Mouse (Mus musculus) limb, embryonic 13.5 days (tissue): ENCODE data around the gene Galntl6. TPM values are rescaled to one million over a fixed set of nuclear protein-coding genes. Genes with fewer than 3 reads are reported as not detected.

Source experiments
- ATAC-seq: fragments of 200-750 bp; cut with Nextera tagmentation; 2 replicates; pipeline ENCODE4 v1.8.0; 2017; ENCODE audit warnings: low read depth, moderate number of reproducible peaks, moderate TSS enrichment; ENCODE audit not compliant: low FRiP score
- H3K27ac ChIP-seq: fragments of 300-500 bp; sonication (generic); 2 replicates; pipeline ENCODE4 v1.5.1; 2015; ENCODE audit warnings: inconsistent platforms, mild to moderate bottlenecking, moderate library complexity
- H3K27me3 ChIP-seq: fragments of 300-500 bp; sonication (generic); 2 replicates; pipeline ENCODE4 v1.6.1; 2015; ENCODE audit warnings: mild to moderate bottlenecking, inconsistent platforms
- H3K36me3 ChIP-seq: fragments of 300-500 bp; sonication (generic); 2 replicates; pipeline ENCODE4 v1.6.1; 2015; ENCODE audit warnings: inconsistent platforms, mild to moderate bottlenecking, moderate library complexity
- H3K4me1 ChIP-seq: fragments of 300-500 bp; sonication (generic); 2 replicates; pipeline ENCODE4 v1.6.1; 2015; ENCODE audit warnings: inconsistent platforms
- H3K4me2 ChIP-seq: fragments of 300-500 bp; sonication (generic); replicated peaks from 2 replicates; pipeline ENCODE4 v1.6.1; 2015; ENCODE audit warnings: inconsistent platforms, mild to moderate bottlenecking, moderate library complexity
- H3K4me3 ChIP-seq: fragments of 300-500 bp; sonication (generic); 2 replicates; pipeline ENCODE4 v1.5.1; 2015; ENCODE audit warnings: moderate library complexity, mild to moderate bottlenecking, inconsistent platforms
- H3K9ac ChIP-seq: fragments of 300-500 bp; sonication (generic); 2 replicates; pipeline ENCODE4 v1.6.1; 2015; ENCODE audit warnings: mild to moderate bottlenecking, inconsistent platforms
- H3K9me3 ChIP-seq: fragments of 300-500 bp; sonication (generic); 2 replicates; pipeline ENCODE4 v1.6.1; 2016; ENCODE audit warnings: inconsistent platforms
- WGBS: fragments of 180-500 bp; shearing (Covaris S2); methylation state at CpG from one replicate; pipeline ENCODE4 v1.1.7; 2015; 5-methylcytosine and 5-hydroxymethylcytosine counted together
- polyA plus RNA-seq: library from polyadenylated mRNA; unstranded; fragments of >200 nt; fragmentation: Nextera tagmentation; extraction: Ambion mirVana; gene quantifications from 2 replicates; pipeline ENCODE4 v1.2.1, GENCODE M21; 2015

Galntl6 gene
- polyA plus RNA-seq, 1 experiment from 2014 or later, result 1.5 TPM

DNA sequence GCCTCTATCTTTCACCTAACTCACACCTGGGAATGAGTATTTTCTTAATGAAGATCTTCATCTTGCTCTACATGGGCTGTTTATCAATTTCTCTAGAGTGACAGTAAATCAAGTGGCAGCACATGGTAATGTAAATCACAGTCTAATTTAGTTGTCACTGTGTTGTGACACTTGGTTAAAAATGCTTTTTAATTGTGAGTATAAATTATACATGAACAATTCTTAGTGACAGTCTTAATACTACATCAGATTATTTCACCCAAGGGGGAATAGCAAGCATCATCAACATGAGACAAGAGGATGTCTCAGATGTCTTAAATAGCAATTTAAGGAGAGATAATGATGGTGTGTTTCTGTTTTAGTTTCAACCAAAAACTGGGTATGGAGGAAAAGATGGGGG lies 88.1 kb downstream of the Galntl6 start:
- H3K9me3 ChIP-seq, result no peaks in the 10 kb centered on the region
- H3K4me2 ChIP-seq, result no peak overlapping the region
- no peaks in the 10 kb centered on the region for H3K4me1 ChIP-seq
- H3K36me3 ChIP-seq, result no peaks in the 10 kb centered on the region
- ATAC-seq, result no peak
- H3K27ac ChIP-seq, result no peak overlapping the region
- H3K27me3 ChIP-seq, result no peaks in the 10 kb centered on the region
- no peak overlapping the region for H3K4me3 ChIP-seq
- H3K9ac ChIP-seq, result no peak overlapping the region

DNA sequence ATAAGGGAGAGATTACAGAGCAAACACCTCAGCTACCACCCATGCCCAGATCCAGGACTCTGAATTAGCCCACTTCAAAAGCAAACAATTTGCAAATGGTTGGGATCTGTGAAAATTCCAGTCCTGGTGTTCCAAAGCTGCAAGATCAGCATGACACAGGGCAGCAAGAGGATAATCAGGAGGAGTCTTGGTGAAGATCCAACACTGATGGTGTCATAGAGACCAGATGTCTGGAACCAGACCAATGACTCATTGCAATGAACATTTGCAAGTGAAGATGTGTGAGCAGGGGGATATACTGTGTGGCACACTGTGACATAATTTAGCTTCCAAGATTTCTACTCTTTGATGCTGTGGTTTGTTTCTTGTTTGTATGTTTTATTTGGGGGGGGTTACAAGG lies 107.2 kb downstream of the Galntl6 start:
- no peaks in the 10 kb centered on the region for H3K36me3 ChIP-seq
- H3K9ac ChIP-seq, result no peak overlapping the region
- no peak overlapping the region for H3K4me3 ChIP-seq
- H3K9me3 ChIP-seq, result no peaks in the 10 kb centered on the region
- no peaks in the 10 kb centered on the region for H3K27me3 ChIP-seq
- no peaks in the 10 kb centered on the region for H3K4me1 ChIP-seq
- no peak overlapping the region for H3K27ac ChIP-seq
- no peak for ATAC-seq
- H3K4me2 ChIP-seq, result no peak overlapping the region

DNA sequence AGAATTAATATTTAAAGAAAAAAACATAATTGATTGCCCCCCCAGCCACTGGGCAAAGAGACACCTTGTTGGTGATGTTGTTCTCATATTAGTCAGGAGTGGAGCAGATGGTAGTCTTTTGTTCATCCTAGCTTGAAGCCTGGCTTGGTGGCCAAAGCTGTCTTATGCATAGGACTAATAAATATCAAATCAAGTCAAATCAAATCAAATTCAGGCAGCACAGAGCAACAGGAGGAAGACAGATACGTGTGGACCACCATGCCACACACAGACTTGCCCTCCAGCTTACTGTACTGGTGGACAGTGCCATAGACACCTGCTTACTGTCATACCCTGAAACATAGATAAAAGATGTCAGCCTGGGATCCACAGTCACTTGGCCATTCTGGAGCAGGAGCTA lies 110.6 kb downstream of the Galntl6 start:
- no peak overlapping the region for H3K4me3 ChIP-seq
- no peaks in the 10 kb centered on the region for H3K27me3 ChIP-seq
- no peaks in the 10 kb centered on the region for H3K4me1 ChIP-seq
- H3K9me3 ChIP-seq, result no peaks in the 10 kb centered on the region
- H3K36me3 ChIP-seq, result no peaks in the 10 kb centered on the region
- no peak overlapping the region for H3K9ac ChIP-seq
- H3K4me2 ChIP-seq, result no peak overlapping the region
- WGBS, result 67% methylated on average over 1 of the region's 1 CpGs
- ATAC-seq, result no peak
- no peak overlapping the region for H3K27ac ChIP-seq

DNA sequence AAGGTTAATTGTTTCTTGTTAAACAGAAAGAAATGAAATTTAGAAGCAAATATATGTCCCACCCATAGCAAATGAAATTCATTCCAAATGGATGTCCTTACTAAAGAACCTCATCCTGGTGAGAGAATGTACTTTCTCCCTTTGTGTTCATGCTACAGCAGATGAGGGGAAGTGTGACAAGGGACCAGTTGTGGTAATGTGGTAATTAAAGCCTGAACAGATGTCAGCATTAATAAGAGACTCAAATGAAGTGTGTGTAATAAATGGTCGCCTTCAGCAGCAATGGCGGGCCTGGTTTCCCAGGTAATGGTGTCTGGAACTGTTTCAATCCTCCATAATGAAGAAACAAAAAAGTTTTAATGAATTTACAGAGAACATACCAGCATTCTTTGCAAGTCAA lies 158.7 kb downstream of the Galntl6 start:
- Histone ChIP-seq H3K4me2 (no peak overlapping the region), H3K9me3 (peaks cover 7% of the 10 kb centered on the region), H3K36me3 (no peaks in the 10 kb centered on the region), H3K27me3 (no peaks in the 10 kb centered on the region), H3K27ac (no peak overlapping the region), H3K9ac (no peak overlapping the region), H3K4me3 (no peak overlapping the region), H3K4me1 (no peaks in the 10 kb centered on the region)
- WGBS, result 36% methylated on average over 2 of the region's 2 CpGs
- ATAC-seq, result no peak

DNA sequence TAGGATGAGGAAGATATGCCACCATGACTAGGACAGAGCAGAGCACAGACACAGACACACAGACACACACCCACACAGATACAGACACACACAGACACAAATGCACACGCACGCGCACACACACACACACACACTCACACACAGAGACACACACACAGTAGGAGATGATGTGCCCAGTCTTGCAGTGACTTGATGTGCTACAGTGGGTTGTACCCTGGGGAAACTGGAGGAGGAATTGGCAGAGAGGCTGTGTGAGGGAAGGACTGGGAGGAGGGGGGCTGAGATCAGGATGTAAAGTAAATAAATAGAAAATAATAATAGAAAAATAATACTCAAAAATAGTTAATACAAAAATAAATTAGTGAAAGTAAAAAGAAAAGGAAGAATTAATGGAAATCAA lies 174.5 kb downstream of the Galntl6 start:
- Histone ChIP-seq H3K9me3 (no peaks in the 10 kb centered on the region), H3K27me3 (no peaks in the 10 kb centered on the region), H3K36me3 (no peaks in the 10 kb centered on the region), H3K9ac (no peak overlapping the region), H3K4me2 (no peak overlapping the region), H3K27ac (no peak overlapping the region), H3K4me3 (no peak overlapping the region), H3K4me1 (no peaks in the 10 kb centered on the region)
- 94% methylated on average over 3 of the region's 3 CpGs for WGBS
- no peak for ATAC-seq

DNA sequence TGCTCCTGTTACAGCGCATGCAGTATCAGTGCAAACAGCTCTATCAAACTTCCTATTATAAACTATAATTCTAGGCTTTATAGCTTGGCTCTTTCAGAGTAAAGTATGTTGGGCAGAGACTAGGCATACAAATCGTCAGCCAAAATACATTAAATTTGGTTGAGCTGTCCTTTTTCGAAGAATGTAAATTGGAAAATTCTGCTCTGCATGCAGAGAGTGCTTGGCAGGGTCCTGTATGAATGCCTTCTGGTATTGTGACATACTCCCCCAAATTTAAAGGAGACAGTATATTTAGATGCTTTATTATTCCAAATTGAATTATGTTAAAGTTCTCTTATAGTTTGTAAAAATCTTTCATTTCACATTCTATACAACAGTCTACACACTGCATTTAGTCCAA lies 220.7 kb downstream of the Galntl6 start:
- Histone ChIP-seq H3K27ac (no peak overlapping the region), H3K4me2 (no peak overlapping the region), H3K36me3 (no peaks in the 10 kb centered on the region), H3K27me3 (no peaks in the 10 kb centered on the region), H3K9ac (no peak overlapping the region), H3K4me1 (no peaks in the 10 kb centered on the region), H3K9me3 (no peaks in the 10 kb centered on the region), H3K4me3 (no peak overlapping the region)
- WGBS, result 85% methylated on average over 3 of the region's 3 CpGs
- ATAC-seq, result no peak

DNA sequence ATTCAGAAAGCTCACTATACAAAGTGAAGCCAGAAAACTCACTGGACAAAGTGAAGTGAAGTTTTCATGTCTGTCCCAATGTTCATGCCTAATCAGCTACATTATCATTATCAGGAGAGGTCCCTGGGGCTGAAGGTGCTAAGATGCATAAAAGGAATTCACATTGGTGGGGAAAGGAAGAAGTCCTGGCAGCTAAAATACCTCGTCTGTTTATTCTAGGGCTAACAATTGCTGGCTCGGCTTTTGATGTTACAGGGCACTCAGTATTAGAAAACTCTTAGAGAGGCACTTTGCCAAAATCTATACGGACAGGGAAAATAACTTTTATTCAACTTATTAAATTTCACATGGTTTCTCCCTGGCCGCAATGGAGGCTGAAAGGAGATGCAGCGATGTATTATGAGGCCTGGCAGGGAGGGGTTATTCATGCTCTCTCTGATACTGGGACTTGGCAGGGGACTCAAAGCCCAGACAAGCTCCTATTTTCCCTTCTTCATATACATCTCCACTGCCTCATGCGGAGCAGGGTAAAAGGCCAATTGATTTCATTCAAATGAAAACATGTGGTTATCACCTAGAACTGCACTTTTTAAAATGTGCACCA lies 234.5 kb downstream of the Galntl6 start:
- Histone ChIP-seq H3K9me3 (no peaks in the 10 kb centered on the region), H3K4me3 (no peak overlapping the region), H3K4me2 (no peak overlapping the region), H3K36me3 (no peaks in the 10 kb centered on the region), H3K9ac (no peak overlapping the region), H3K27ac (no peak overlapping the region), H3K27me3 (no peaks in the 10 kb centered on the region), H3K4me1 (no peaks in the 10 kb centered on the region)
- 40% methylated on average over 6 of the region's 6 CpGs for WGBS
- no peak for ATAC-seq

DNA sequence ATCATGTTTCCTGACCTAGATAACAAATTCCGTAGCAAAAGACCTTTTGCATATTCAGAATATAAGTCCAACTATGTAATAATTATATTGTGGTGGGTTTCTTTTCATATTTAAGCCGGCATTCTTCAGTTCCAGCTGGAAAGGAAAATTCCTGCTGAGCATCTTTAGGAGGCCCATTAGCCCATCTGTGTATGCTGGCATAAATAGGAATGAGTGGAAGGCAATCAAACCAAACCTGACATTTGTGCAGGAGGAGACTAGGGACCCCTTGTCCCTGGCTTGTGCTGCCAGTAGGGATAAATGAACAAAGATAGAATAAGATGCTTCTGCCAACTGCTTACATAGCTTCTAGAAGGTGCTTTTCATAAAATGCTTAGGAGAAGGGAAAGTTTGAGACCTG lies 243.4 kb downstream of the Galntl6 start:
- Histone ChIP-seq H3K4me3 (no peak overlapping the region), H3K9ac (no peak overlapping the region), H3K4me2 (no peak overlapping the region), H3K9me3 (no peaks in the 10 kb centered on the region), H3K27me3 (no peaks in the 10 kb centered on the region), H3K4me1 (no peaks in the 10 kb centered on the region), H3K36me3 (no peaks in the 10 kb centered on the region), H3K27ac (no peak overlapping the region)
- ATAC-seq, result no peak
- 82% methylated on average over 2 of the region's 2 CpGs for WGBS

DNA sequence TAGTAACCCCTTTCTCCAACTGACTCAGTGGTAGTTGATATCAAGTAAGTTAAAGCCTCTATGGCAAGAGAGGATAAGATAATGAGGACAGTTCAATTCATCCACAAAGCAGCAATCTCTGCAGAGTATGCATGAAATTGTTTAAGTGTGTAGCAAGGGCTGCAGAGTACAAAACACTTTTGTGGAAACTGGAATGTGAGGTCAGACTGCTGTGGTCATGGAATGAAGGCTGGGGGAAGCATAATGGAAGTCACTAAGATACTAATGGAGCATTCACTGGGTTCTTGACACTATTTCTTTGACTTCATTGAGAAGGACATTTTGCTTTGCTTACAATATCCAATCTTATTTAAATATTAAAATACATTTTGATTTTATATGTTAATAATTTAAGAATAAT lies 252.4 kb downstream of the Galntl6 start:
- Histone ChIP-seq H3K9ac (no peak overlapping the region), H3K9me3 (no peaks in the 10 kb centered on the region), H3K36me3 (no peaks in the 10 kb centered on the region), H3K4me1 (no peaks in the 10 kb centered on the region), H3K4me3 (no peak overlapping the region), H3K27me3 (no peaks in the 10 kb centered on the region), H3K27ac (no peak overlapping the region), H3K4me2 (no peak overlapping the region)
- ATAC-seq, result no peak

DNA sequence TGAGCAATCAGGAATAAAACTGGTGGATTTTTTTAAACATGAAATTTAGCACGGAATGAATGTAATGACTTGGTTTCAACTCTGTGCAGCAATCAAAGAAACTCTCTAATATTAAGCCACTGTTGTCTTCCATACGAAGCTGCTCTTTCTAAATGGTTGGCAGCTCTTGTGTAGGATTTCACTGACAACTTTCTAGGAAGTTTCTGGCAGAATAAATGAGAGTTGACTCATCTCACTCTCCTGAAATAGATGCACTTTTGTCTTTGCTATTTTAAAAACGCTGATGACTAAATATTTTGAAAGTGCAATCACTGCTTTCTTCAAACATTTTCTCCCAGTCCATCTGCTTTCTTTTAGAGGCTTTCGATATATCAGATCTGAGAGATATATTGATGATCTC lies 256.8 kb downstream of the Galntl6 start:
- no peak for ATAC-seq

DNA sequence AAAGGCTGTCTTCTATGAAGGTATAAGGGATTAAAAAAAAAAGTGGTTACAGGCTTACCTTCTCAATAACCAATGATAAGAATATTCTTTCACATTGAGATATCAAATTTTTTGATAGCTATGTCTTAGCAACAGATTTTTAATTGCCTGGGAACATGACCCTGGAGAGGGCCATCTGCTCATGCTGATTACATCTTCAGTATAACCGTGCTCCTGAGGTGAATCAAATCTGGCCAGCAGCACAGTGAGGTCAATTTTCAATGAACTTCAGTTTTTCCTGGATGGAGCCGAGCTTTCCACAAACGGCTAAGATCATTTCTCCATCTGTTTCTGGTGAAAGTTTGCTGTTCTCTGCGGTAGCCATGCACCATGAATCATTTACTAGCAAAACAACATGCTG lies 306.0 kb downstream of the Galntl6 start:
- Histone ChIP-seq H3K9me3 (no peaks in the 10 kb centered on the region), H3K27me3 (no peaks in the 10 kb centered on the region), H3K4me1 (no peaks in the 10 kb centered on the region), H3K4me3 (no peak overlapping the region), H3K27ac (no peak overlapping the region), H3K36me3 (no peaks in the 10 kb centered on the region), H3K4me2 (no peak overlapping the region), H3K9ac (no peak overlapping the region)
- ATAC-seq, result no peak
- WGBS, result 38% methylated on average over 4 of the region's 4 CpGs

More for the DNA sequence above, 256.8 kb downstream of the Galntl6 start:
- H3K36me3 ChIP-seq, result no peaks in the 10 kb centered on the region
- 77% methylated on average over 4 of the region's 4 CpGs for WGBS
- H3K27ac ChIP-seq, result no peak overlapping the region
- no peaks in the 10 kb centered on the region for H3K9me3 ChIP-seq
- no peaks in the 10 kb centered on the region for H3K4me1 ChIP-seq
- H3K4me2 ChIP-seq, result no peak overlapping the region
- no peak overlapping the region for H3K4me3 ChIP-seq
- no peaks in the 10 kb centered on the region for H3K27me3 ChIP-seq
- H3K9ac ChIP-seq, result no peak overlapping the region

DNA sequence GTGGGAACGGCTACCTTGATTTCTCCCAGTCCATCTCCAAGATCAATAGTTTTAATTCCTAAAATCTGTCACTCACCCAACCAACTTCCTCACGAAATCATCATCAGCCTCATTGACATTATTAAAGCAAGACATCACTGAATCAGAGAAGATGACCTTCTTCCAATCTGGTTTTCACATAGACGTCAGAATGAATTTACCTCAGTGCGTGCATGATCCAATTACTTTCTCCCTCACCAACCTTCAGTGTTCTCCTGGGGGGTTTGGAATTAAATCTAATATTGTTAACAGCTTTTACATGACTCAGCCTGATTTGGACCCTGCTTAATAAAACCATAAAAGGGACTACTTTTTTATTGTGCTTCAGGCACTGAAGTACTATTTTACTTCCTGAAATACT lies 307.7 kb downstream of the Galntl6 start:
- H3K27me3 ChIP-seq, result no peaks in the 10 kb centered on the region
- no peak for ATAC-seq

DNA sequence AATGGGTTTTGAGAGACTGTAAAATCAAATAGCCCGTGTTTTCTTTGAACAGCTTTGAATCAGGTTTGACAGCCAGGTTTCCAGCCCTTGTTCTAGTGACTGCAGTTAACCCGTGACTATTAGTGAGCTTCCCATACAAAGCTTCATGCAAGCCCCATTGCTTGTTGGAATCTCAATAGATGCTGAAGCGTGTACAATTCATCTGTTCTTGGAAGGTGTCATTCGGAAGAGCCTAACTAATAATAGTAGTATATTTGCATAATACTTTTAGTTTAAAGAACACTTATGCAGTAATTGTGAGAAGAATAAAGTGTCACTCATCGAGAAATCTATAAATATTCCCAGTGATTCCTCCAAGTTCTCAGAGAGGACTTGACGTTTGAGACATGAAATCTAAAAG lies 314.6 kb downstream of the Galntl6 start:
- Histone ChIP-seq H3K4me3 (no peak overlapping the region), H3K9ac (no peak overlapping the region), H3K9me3 (no peaks in the 10 kb centered on the region), H3K27me3 (no peaks in the 10 kb centered on the region), H3K27ac (no peak overlapping the region), H3K4me1 (no peaks in the 10 kb centered on the region), H3K4me2 (no peak overlapping the region), H3K36me3 (no peaks in the 10 kb centered on the region)
- no peak for ATAC-seq
- WGBS, result 87% methylated on average over 6 of the region's 6 CpGs

More for the DNA sequence above, 307.7 kb downstream of the Galntl6 start:
- Histone ChIP-seq H3K4me1 (no peaks in the 10 kb centered on the region), H3K9ac (no peak overlapping the region), H3K36me3 (no peaks in the 10 kb centered on the region), H3K4me3 (no peak overlapping the region), H3K27ac (no peak overlapping the region), H3K4me2 (no peak overlapping the region), H3K9me3 (no peaks in the 10 kb centered on the region)
- WGBS, result 59% methylated on average over 4 of the region's 4 CpGs
